In the genomic region with DNA sequence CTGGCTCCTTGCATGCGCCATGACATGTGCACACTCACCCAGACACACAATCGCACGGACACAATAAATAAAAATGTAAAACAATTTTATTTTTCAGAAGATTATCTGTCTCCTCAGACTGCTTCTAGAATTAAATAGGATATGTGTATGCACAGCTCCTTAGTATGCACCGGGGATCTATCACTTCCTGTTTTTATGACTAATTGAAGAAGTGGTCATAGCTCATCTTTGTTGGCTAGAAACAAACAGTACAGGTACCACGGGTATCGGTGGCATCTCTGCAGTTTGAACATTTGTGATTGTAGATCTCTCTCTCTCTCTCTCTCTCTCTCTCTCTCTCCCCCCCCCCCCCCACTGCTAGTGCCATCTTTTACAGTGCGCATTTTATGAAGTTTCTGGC, we compare ENCODE assay signal across 28 mouse cellular contexts.
"Had no signal": no experiment of that assay in that cellular context is flagged by ENCODE, and none has a peak within 500 bp of the region (broad histone marks: within the 10 kb centered on the region; RNA-seq: fewer than 3 reads in every experiment).

No protein-coding gene starts in this region.

- H3K4me3 ChIP-seq: gastrocnemius, adult 2 months; heart, adult 2 months; heart, embryonic 13.5 days; heart, embryonic 15.5 days; hindbrain, embryonic 13.5 days; hindbrain, embryonic 15.5 days; layer of hippocampus, adult 2 months; left cerebral cortex, adult 2 months; limb, embryonic 10.5 days; limb, embryonic 12.5 days had no signal

- H3K27ac ChIP-seq: gastrocnemius, adult 2 months; heart, adult 2 months; heart, embryonic 13.5 days; heart, embryonic 15.5 days; hindbrain, embryonic 13.5 days; hindbrain, embryonic 15.5 days; hindbrain, postnatal 0 days; layer of hippocampus, adult 2 months; left cerebral cortex, adult 2 months; limb, embryonic 10.5 days; limb, embryonic 12.5 days; liver, embryonic 14.5 days had no signal

- H3K9me3 ChIP-seq: heart, embryonic 13.5 days; heart, embryonic 15.5 days; hindbrain, embryonic 13.5 days; hindbrain, embryonic 15.5 days; limb, embryonic 10.5 days; limb, embryonic 12.5 days had no signal

- H3K4me1 ChIP-seq: heart, embryonic 13.5 days; heart, embryonic 15.5 days; hindbrain, embryonic 13.5 days; hindbrain, embryonic 15.5 days had no signal

- H3K9ac ChIP-seq: heart, embryonic 13.5 days; heart, embryonic 15.5 days; hindbrain, embryonic 13.5 days; hindbrain, embryonic 15.5 days; limb, embryonic 12.5 days; liver, embryonic 14.5 days had no signal

- DNase-seq: gastrocnemius, adult 2 months; gastrocnemius, postnatal 10 days; gastrocnemius, postnatal 25 days; heart, adult 11 months; heart, adult 2 months; heart, postnatal 14 days; heart, postnatal 36 days; kidney, adult 11 months; kidney, adult 2 months; kidney, adult 9 months; kidney, postnatal 10 days; kidney, postnatal 25 days; kidney, postnatal 4 days; layer of hippocampus, postnatal 36 days; liver had no signal

- ATAC-seq: hindbrain, postnatal 0 days; intestine, embryonic 16.5 days had no signal

- H3K36me3 ChIP-seq: heart, embryonic 13.5 days; heart, embryonic 15.5 days; hindbrain, embryonic 13.5 days; hindbrain, embryonic 15.5 days; limb, embryonic 10.5 days; limb, embryonic 12.5 days had no signal

- H3K27me3 ChIP-seq: heart, embryonic 13.5 days; heart, embryonic 15.5 days; hindbrain, embryonic 13.5 days; hindbrain, embryonic 15.5 days; limb, embryonic 12.5 days had no signal

- H3K4me2 ChIP-seq: heart, embryonic 11.5 days; heart, embryonic 13.5 days; heart, embryonic 15.5 days; hindbrain, embryonic 13.5 days; hindbrain, embryonic 15.5 days; limb, embryonic 12.5 days; liver, embryonic 11.5 days had no signal
